Mouse (Mus musculus) spleen, adult 2 months (tissue): ENCODE data around the gene Cybrd1. TPM values are rescaled to one million over a fixed set of nuclear protein-coding genes. Genes with fewer than 3 reads are reported as not detected.
A peak's percentile ranks its signal among the peaks of the same experiment; 100 is the strongest.

Experiments
- DNase-seq, 2 experiments: peaks; one replicate each; pipeline versions ENCODE4 v3.0.0 to v3.0.0-alpha.2; 2012 to 2021; ENCODE audit warnings: low spot score in 2 of 2, low read depth in 1 of 2
- H3K27ac ChIP-seq: fragments of 200-500 bp; 2 replicates; pipeline ENCODE4 v1.5.1; 2012; ENCODE audit warnings: low read length, inconsistent platforms; ENCODE audit not compliant: insufficient read depth
- H3K27me3 ChIP-seq: fragments of 200-500 bp; 2 replicates; pipeline ENCODE4 v1.6.1; 2012; ENCODE audit warnings: mild to moderate bottlenecking, moderate library complexity, low read length, inconsistent platforms; ENCODE audit not compliant: control insufficient read depth, insufficient read depth
- H3K36me3 ChIP-seq: fragments of 200-500 bp; 2 replicates; pipeline ENCODE4 v1.6.1; 2012; ENCODE audit warnings: mild to moderate bottlenecking, low read length, inconsistent platforms; ENCODE audit not compliant: control insufficient read depth, insufficient read depth
- H3K4me1 ChIP-seq: fragments of 200-500 bp; 2 replicates; pipeline ENCODE4 v1.6.1; 2011; ENCODE audit warnings: inconsistent platforms; ENCODE audit not compliant: control insufficient read depth, insufficient read depth, insufficient read length
- H3K4me3 ChIP-seq: fragments of 200-500 bp; 2 replicates; pipeline ENCODE4 v1.5.1; 2011; ENCODE audit warnings: mild to moderate bottlenecking, inconsistent platforms; ENCODE audit not compliant: insufficient read depth, insufficient read length; ENCODE audit errors: extremely low read depth
- CTCF ChIP-seq: fragments of 200-500 bp; IDR thresholded peaks from 2 replicates; pipeline ENCODE4 v1.5.1; 2011; ENCODE audit warnings: mild to moderate bottlenecking, inconsistent platforms; ENCODE audit not compliant: insufficient read depth, insufficient read length, insufficient replicate concordance; ENCODE audit errors: extremely low read depth
- POLR2A ChIP-seq: fragments of 200-500 bp; IDR thresholded peaks from 2 replicates; pipeline ENCODE4 v1.6.1; 2011; ENCODE audit warnings: low read depth, low read length, inconsistent platforms
- WGBS: fragments of 180-500 bp; shearing (Covaris S2); methylation state at CpG from one replicate; pipeline ENCODE4 v1.1.7; 2018; 5-methylcytosine and 5-hydroxymethylcytosine counted together
- polyA plus RNA-seq: library from polyadenylated mRNA; depleted of rRNA; stranded (reverse); fragments of >200 nt; gene quantifications from 2 replicates; pipeline ENCODE4 v1.2.3, GENCODE M21; 2012; rRNA removed

The Cybrd1 gene
- polyA plus RNA-seq = 1.1 and 1.2 TPM in 2 replicates

- H3K27me3 ChIP-seq = peaks cover 12% of the 10 kb centered on the region; the same call in 1 of the 2 replicates
- DNase-seq = no peak
- H3K4me1 ChIP-seq = peaks cover 4% of the 10 kb centered on the region
- TF ChIP-seq POLR2A (no peak), CTCF (no peak)
- H3K27ac ChIP-seq = no peak within 1 kb of the TSS
- peak within 1 kb of the TSS; percentile 38; the same call in 1 of the 2 replicates for H3K4me3 ChIP-seq
- whole genome bisulfite sequencing = 3% methylated on average over 59 of the region's 60 CpGs
- H3K36me3 ChIP-seq = no peaks in the 10 kb centered on the region
Observed at GRCm38 (mm10) chr2:71117797-71118708, at the start of gene Cybrd1. Cybrd1 (plus strand) TSS chr2:71117923.

DNA sequence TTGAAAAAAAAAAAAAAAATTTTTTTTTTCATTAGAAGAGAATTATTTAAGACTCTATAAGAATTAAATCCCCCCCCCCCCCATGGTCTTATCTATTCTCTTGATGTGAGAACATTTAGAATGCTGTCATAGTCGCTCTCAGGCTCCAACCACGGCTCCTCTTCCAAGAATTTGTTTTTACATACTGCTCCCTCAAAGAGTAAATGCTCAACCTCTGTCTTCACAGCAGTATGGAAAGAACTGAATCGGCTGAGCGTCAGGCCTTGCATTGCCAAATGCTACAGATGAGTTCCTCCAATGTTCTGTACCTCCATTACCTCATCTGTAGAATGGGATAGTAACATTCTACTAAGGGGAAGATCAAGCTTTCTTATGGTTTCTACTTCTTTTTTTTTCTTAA lies 46.1 kb upstream of the Cybrd1 start:
- 95% methylated on average over 4 of the region's 4 CpGs for WGBS
- no peaks in the 10 kb centered on the region for H3K27me3 ChIP-seq
- H3K4me1 ChIP-seq = no peaks in the 10 kb centered on the region
- no peak for TF ChIP-seq POLR2A
- TF ChIP-seq CTCF = no peak
- no peak overlapping the region for H3K27ac ChIP-seq
- no peak overlapping the region for H3K4me3 ChIP-seq
- no peak for DNase-seq
- H3K36me3 ChIP-seq = peaks cover 5% of the 10 kb centered on the region; the same call in 1 of the 2 replicates

GRCm38 (mm10) chr2:71073330-71073729 lies 44.4 kb upstream of the Cybrd1 start:
- peaks cover 8% of the 10 kb centered on the region; the same call in 1 of the 2 replicates for H3K36me3 ChIP-seq

DNA sequence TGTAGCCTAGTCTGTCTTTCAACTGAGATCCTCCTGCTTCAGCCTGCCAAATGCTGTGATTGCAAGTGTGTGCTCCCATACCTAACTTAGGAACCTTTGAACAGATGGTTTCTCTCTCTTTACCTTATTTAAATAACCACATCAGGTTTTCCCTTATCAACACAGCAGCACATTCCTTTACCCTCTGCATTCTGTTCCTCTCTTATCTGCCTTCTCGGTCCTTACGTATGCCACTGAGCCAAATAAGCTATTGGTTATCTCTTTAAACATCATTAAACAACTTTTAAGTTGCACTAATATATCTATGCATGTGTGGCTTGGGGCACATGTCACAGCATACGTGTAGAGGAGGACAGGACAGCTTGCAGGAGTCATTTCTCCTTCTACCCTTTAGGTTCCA lies 43.9 kb upstream of the Cybrd1 start:
- H3K36me3 ChIP-seq = peaks cover 8% of the 10 kb centered on the region; the same call in 1 of the 2 replicates
- no peak overlapping the region for H3K4me3 ChIP-seq
- H3K27ac ChIP-seq = no peak overlapping the region
- no peaks in the 10 kb centered on the region for H3K4me1 ChIP-seq
- H3K27me3 ChIP-seq = no peaks in the 10 kb centered on the region
- WGBS = 83% methylated on average over 3 of the region's 3 CpGs
- TF ChIP-seq CTCF (no peak), POLR2A (no peak)
- no peak for DNase-seq

More at GRCm38 (mm10) chr2:71073330-71073729, 44.4 kb upstream of the Cybrd1 start:
- Histone ChIP-seq H3K27ac (no peak overlapping the region), H3K27me3 (no peaks in the 10 kb centered on the region), H3K4me1 (no peaks in the 10 kb centered on the region), H3K4me3 (no peak overlapping the region)
- TF ChIP-seq POLR2A (no peak), CTCF (no peak)
- no peak for DNase-seq
- 87% methylated on average over 3 of the region's 3 CpGs for WGBS

GRCm38 (mm10) chr2:71082416-71082815 lies 35.3 kb upstream of the Cybrd1 start:
- TF ChIP-seq CTCF (no peak), POLR2A (no peak)

DNA sequence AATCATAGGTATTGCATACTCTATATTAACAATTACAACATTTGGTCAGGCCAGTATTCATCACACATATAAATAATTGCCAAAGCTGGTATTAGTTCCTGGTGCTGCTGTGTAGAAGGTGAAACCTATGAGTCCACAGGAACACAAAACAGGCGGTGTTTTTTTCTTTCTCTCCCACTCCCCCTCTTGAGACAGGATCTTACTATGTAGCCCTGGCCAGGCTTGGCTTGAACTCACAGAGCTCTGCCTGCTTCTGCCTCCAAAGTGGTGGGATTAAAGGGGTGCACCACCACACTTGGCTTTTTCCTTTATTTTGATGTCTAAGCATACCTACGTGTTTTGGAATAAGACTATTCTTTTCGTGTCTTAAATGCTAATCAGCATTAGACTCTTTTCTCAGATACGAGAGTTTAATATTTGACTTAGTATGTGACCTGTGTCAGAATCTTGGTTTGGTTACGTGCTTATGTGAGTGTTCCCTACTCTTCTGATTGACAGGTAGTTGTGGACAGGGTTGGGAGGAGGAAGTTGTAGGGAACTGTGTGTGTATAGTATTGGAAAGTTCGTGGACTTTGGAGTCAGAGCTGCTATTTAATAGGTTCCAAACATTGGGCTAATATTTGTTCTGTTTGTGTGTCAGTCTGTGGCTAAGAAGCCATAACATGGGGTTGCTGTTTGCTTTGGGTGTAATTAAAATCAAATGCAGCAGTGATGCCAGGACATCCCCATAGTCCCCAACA lies 34.1 kb upstream of the Cybrd1 start:
- no peak overlapping the region for H3K27ac ChIP-seq

More at GRCm38 (mm10) chr2:71082416-71082815, 35.3 kb upstream of the Cybrd1 start:
- no peak for DNase-seq
- Histone ChIP-seq H3K4me3 (no peak overlapping the region), H3K4me1 (no peaks in the 10 kb centered on the region), H3K36me3 (peaks cover 19% of the 10 kb centered on the region), H3K27ac (no peak overlapping the region), H3K27me3 (no peaks in the 10 kb centered on the region)
- WGBS = 93% methylated on average over 7 of the region's 7 CpGs

More for the DNA sequence above, 34.1 kb upstream of the Cybrd1 start:
- H3K4me3 ChIP-seq = no peak overlapping the region
- H3K4me1 ChIP-seq = no peaks in the 10 kb centered on the region
- no peaks in the 10 kb centered on the region for H3K27me3 ChIP-seq
- 94% methylated on average over 6 of the region's 6 CpGs for WGBS
- no peak for TF ChIP-seq CTCF
- no peak for TF ChIP-seq POLR2A
- no peak for DNase-seq
- H3K36me3 ChIP-seq = peaks cover 26% of the 10 kb centered on the region
